Mouse (Mus musculus): ENCODE data around the gene Scube2. TPM values are rescaled to one million over a fixed set of nuclear protein-coding genes. Genes with fewer than 3 reads are reported as not detected.

Gene Scube2
- polyA plus RNA-seq, 1 experiment from 2014 or later, result 5.2 TPM

- no peaks in the 10 kb centered on the region for H3K36me3 ChIP-seq (ENCODE audit: control insufficient read depth, insufficient read depth, low read length)
- DNase-seq (ENCODE audit: low spot score) (no peak), ATAC-seq (ENCODE audit: low read depth) (no peak)
- H3K27ac ChIP-seq (replicated peaks; ENCODE audit: low read depth, low read length), result no peak overlapping the region
- WGBS, result 48% methylated on average over 11 of the region's 11 CpGs
- no peak overlapping the region for H3K4me2 ChIP-seq (ENCODE audit: low read depth, low read length)
- no peaks in the 10 kb centered on the region for H3K9me3 ChIP-seq (ENCODE audit: control insufficient read depth, low read length)
- H3K27me3 ChIP-seq (replicated peaks; ENCODE audit: control insufficient read depth, insufficient read depth, low read length), result no peaks in the 10 kb centered on the region
- H3K4me3 ChIP-seq (ENCODE audit: low read depth, low read length), result no peak overlapping the region
- H3K9ac ChIP-seq (ENCODE audit: low read depth, low read length), result no peak overlapping the region
- H3K4me1 ChIP-seq (ENCODE audit: control insufficient read depth, insufficient read depth, low read length), result no peaks in the 10 kb centered on the region
These were observed 16.4 kb downstream of the Scube2 start for GRCm38 (mm10) chr7:109848867-109849733.

- no peak overlapping the region for H3K27ac ChIP-seq (replicated peaks; ENCODE audit: low read depth, low read length)
- H3K9me3 ChIP-seq (ENCODE audit: control insufficient read depth, low read length), result no peaks in the 10 kb centered on the region
- H3K4me2 ChIP-seq (ENCODE audit: low read depth, low read length), result no peak overlapping the region
- H3K9ac ChIP-seq (ENCODE audit: low read depth, low read length), result no peak overlapping the region
- H3K27me3 ChIP-seq (replicated peaks; ENCODE audit: control insufficient read depth, insufficient read depth, low read length), result no peaks in the 10 kb centered on the region
- no peak for DNase-seq (ENCODE audit: low spot score)
- no peak overlapping the region for H3K4me3 ChIP-seq (ENCODE audit: low read depth, low read length)
- H3K36me3 ChIP-seq (ENCODE audit: control insufficient read depth, insufficient read depth, low read length), result no peaks in the 10 kb centered on the region
- H3K4me1 ChIP-seq (ENCODE audit: control insufficient read depth, insufficient read depth, low read length), result no peaks in the 10 kb centered on the region
- ATAC-seq (ENCODE audit: low read depth), result no peak
- WGBS, result 73% methylated on average over 6 of the region's 6 CpGs
These were observed 21.4 kb downstream of the Scube2 start for GRCm38 (mm10) chr7:109844100-109844499.

- DNase-seq (ENCODE audit: low spot score), result no peak
- no peaks in the 10 kb centered on the region for H3K36me3 ChIP-seq (ENCODE audit: control insufficient read depth, insufficient read depth, low read length)
- H3K4me3 ChIP-seq (ENCODE audit: low read depth, low read length), result no peak overlapping the region
- WGBS, result 93% methylated on average over 13 of the region's 13 CpGs
- H3K27ac ChIP-seq (replicated peaks; ENCODE audit: low read depth, low read length), result no peak overlapping the region
- no peaks in the 10 kb centered on the region for H3K4me1 ChIP-seq (ENCODE audit: control insufficient read depth, insufficient read depth, low read length)
- no peak overlapping the region for H3K4me2 ChIP-seq (ENCODE audit: low read depth, low read length)
- no peak overlapping the region for H3K9ac ChIP-seq (ENCODE audit: low read depth, low read length)
- H3K27me3 ChIP-seq (replicated peaks; ENCODE audit: control insufficient read depth, insufficient read depth, low read length), result no peaks in the 10 kb centered on the region
- H3K9me3 ChIP-seq (ENCODE audit: control insufficient read depth, low read length), result no peaks in the 10 kb centered on the region
- ATAC-seq (ENCODE audit: low read depth), result no peak
These were observed 23.7 kb downstream of the Scube2 start for GRCm38 (mm10) chr7:109841618-109842418.

- Histone ChIP-seq H3K4me2 (ENCODE audit: low read depth, low read length) (no peak overlapping the region), H3K4me1 (ENCODE audit: control insufficient read depth, insufficient read depth, low read length) (no peaks in the 10 kb centered on the region), H3K9me3 (ENCODE audit: control insufficient read depth, low read length) (no peaks in the 10 kb centered on the region), H3K36me3 (ENCODE audit: control insufficient read depth, insufficient read depth, low read length) (no peaks in the 10 kb centered on the region), H3K27me3 (replicated peaks; ENCODE audit: control insufficient read depth, insufficient read depth, low read length) (no peaks in the 10 kb centered on the region), H3K4me3 (ENCODE audit: low read depth, low read length) (no peak overlapping the region), H3K9ac (ENCODE audit: low read depth, low read length) (no peak overlapping the region), H3K27ac (replicated peaks; ENCODE audit: low read depth, low read length) (no peak overlapping the region)
- DNase-seq (ENCODE audit: low spot score) (no peak), ATAC-seq (ENCODE audit: low read depth) (no peak)
- WGBS, result 68% methylated on average over 6 of the region's 6 CpGs
These were observed 24.4 kb downstream of the Scube2 start for GRCm38 (mm10) chr7:109841031-109841430.

- Histone ChIP-seq H3K27me3 (replicated peaks; ENCODE audit: control insufficient read depth, insufficient read depth, low read length) (no peaks in the 10 kb centered on the region), H3K27ac (replicated peaks; ENCODE audit: low read depth, low read length) (no peak overlapping the region)
- DNase-seq (ENCODE audit: low spot score), result no peak
These were observed 26.9 kb downstream of the Scube2 start for GRCm38 (mm10) chr7:109838613-109839012.

GRCm38 (mm10) chr7:109837651-109838050, 27.8 kb downstream of the Scube2 start:
- Histone ChIP-seq H3K4me2 (ENCODE audit: low read depth, low read length) (no peak overlapping the region), H3K9me3 (ENCODE audit: control insufficient read depth, low read length) (no peaks in the 10 kb centered on the region), H3K27ac (replicated peaks; ENCODE audit: low read depth, low read length) (no peak overlapping the region), H3K4me3 (ENCODE audit: low read depth, low read length) (no peak overlapping the region), H3K4me1 (ENCODE audit: control insufficient read depth, insufficient read depth, low read length) (0 out of 2 replicates have a peak, but pooled peaks cover 4% of the 10 kb centered on the region), H3K36me3 (ENCODE audit: control insufficient read depth, insufficient read depth, low read length) (no peaks in the 10 kb centered on the region), H3K9ac (ENCODE audit: low read depth, low read length) (no peak overlapping the region), H3K27me3 (replicated peaks; ENCODE audit: control insufficient read depth, insufficient read depth, low read length) (no peaks in the 10 kb centered on the region)
- WGBS, result 65% methylated on average over 6 of the region's 6 CpGs
- ATAC-seq (ENCODE audit: low read depth) (no peak), DNase-seq (ENCODE audit: low spot score) (no peak)

More at GRCm38 (mm10) chr7:109838613-109839012, 26.9 kb downstream of the Scube2 start:
- no peaks in the 10 kb centered on the region for H3K36me3 ChIP-seq (ENCODE audit: control insufficient read depth, insufficient read depth, low read length)
- no peak for ATAC-seq (ENCODE audit: low read depth)
- 74% methylated on average over 3 of the region's 3 CpGs for WGBS
- H3K9ac ChIP-seq (ENCODE audit: low read depth, low read length), result no peak overlapping the region
- H3K4me1 ChIP-seq (ENCODE audit: control insufficient read depth, insufficient read depth, low read length), result 0 out of 2 replicates have a peak, but pooled peaks cover 4% of the 10 kb centered on the region
- H3K4me3 ChIP-seq (ENCODE audit: low read depth, low read length), result no peak overlapping the region
- no peaks in the 10 kb centered on the region for H3K9me3 ChIP-seq (ENCODE audit: control insufficient read depth, low read length)
- no peak overlapping the region for H3K4me2 ChIP-seq (ENCODE audit: low read depth, low read length)

- Histone ChIP-seq H3K27me3 (replicated peaks; ENCODE audit: control insufficient read depth, insufficient read depth, low read length) (no peaks in the 10 kb centered on the region), H3K36me3 (ENCODE audit: control insufficient read depth, insufficient read depth, low read length) (no peaks in the 10 kb centered on the region), H3K9ac (ENCODE audit: low read depth, low read length) (no peak overlapping the region), H3K4me1 (ENCODE audit: control insufficient read depth, insufficient read depth, low read length) (0 out of 2 replicates have a peak, but pooled peaks cover 4% of the 10 kb centered on the region), H3K4me2 (ENCODE audit: low read depth, low read length) (no peak overlapping the region), H3K4me3 (ENCODE audit: low read depth, low read length) (no peak overlapping the region), H3K27ac (replicated peaks; ENCODE audit: low read depth, low read length) (no peak overlapping the region), H3K9me3 (ENCODE audit: control insufficient read depth, low read length) (no peaks in the 10 kb centered on the region)
- peak; percentile 72 for DNase-seq (ENCODE audit: low spot score)
- no peak for ATAC-seq (ENCODE audit: low read depth)
- 37% methylated on average over 6 of the region's 6 CpGs for WGBS
These were observed 30.6 kb downstream of the Scube2 start for GRCm38 (mm10) chr7:109834894-109835293.

- H3K36me3 ChIP-seq (ENCODE audit: control insufficient read depth, insufficient read depth, low read length), result no peaks in the 10 kb centered on the region
- H3K9ac ChIP-seq (ENCODE audit: low read depth, low read length), result no peak overlapping the region
- ATAC-seq (ENCODE audit: low read depth) (no peak), DNase-seq (ENCODE audit: low spot score) (no peak)
- H3K4me2 ChIP-seq (ENCODE audit: low read depth, low read length), result no peak overlapping the region
- 69% methylated on average over 2 of the region's 2 CpGs for WGBS
- 0 out of 2 replicates have a peak, but pooled peaks cover 4% of the 10 kb centered on the region for H3K4me1 ChIP-seq (ENCODE audit: control insufficient read depth, insufficient read depth, low read length)
- no peak overlapping the region for H3K27ac ChIP-seq (replicated peaks; ENCODE audit: low read depth, low read length)
- H3K9me3 ChIP-seq (ENCODE audit: control insufficient read depth, low read length), result no peaks in the 10 kb centered on the region
- H3K4me3 ChIP-seq (ENCODE audit: low read depth, low read length), result no peak overlapping the region
- H3K27me3 ChIP-seq (replicated peaks; ENCODE audit: control insufficient read depth, insufficient read depth, low read length), result peaks cover 6% of the 10 kb centered on the region; the same call in 1 of the 2 replicates
These were observed 34.1 kb downstream of the Scube2 start for GRCm38 (mm10) chr7:109831376-109831775.
